Comparison of ENCODE assay signal across 8 mouse cellular contexts in the genomic region with DNA sequence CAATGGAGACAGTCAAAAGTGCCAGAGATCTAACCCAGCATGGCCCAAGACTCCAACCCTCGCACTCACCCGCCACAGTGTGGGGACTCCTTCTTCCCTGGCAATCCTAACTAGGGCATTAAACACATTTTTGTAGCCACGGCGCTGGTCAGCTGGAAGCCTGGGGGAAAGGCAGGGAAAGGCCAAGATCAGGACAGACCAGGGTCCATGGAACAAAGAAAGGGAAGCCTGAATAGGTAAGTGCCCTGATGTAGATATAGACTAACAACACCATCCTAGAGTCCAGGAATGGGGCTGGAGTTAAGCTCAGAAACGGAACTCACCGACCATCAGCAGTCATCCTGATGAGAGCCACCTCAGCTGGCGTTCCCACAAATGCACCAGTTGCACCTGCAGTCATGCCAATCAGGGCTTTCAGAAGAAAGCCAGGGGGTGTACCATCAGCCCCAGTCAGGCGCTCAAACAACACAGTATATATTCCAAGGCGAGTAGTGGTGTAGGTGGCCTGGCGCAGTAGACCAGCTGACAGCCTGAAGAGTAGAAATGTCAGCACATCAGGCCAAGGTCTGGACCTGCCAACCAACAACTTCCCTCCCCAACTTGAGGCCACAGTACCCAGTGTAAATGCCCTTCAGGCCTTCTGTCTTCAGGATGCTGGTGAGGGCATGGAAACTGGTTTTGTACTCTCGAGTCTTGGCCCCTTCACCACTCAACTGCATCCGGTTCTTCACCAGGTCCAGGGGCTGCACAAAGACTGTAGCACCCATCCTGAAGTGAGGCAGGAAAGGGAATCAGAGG. TPM values are rescaled to one million over a fixed set of nuclear protein-coding genes. Genes with fewer than 3 reads are reported as not detected.
DNase-seq lines count a peak whose midpoint lies in the region; ATAC-seq and TF ChIP-seq lines count a peak whose summit lies in the region.

No protein-coding gene starts in this region.

- H3K36me3 ChIP-seq in lung, embryonic 16.5 days (ENCODE audit: control insufficient read depth, insufficient read depth, low read length), result peaks cover 28% of the 10 kb centered on the region
- peaks cover 16% of the 10 kb centered on the region for H3K36me3 ChIP-seq in forebrain, embryonic 11.5 days (ENCODE audit: control insufficient read depth, insufficient read depth, low read length)
- H3K36me3 ChIP-seq in intestine, postnatal 0 days (ENCODE audit: control insufficient read depth, insufficient read depth), result peaks cover 23% of the 10 kb centered on the region
- H3K36me3 ChIP-seq in neural tube, embryonic 15.5 days, result peaks cover 44% of the 10 kb centered on the region

- peak overlapping the region; percentile 91 for H3K4me3 ChIP-seq in lung, embryonic 16.5 days (ENCODE audit: low read length)
- H3K4me3 ChIP-seq in forebrain, embryonic 11.5 days (ENCODE audit: low read depth, low read length), result peak overlapping the region; percentile 60
- peak overlapping the region; percentile 77 for H3K4me3 ChIP-seq in intestine, postnatal 0 days (ENCODE audit: low read depth, low read length)
- peak overlapping the region; percentile 76 for H3K4me3 ChIP-seq in neural tube, embryonic 15.5 days (replicated peaks)

- DNase-seq in lung, postnatal 4 days, result no peak
- DNase-seq in forebrain, embryonic 11.5 days (ENCODE audit: low spot score), result no peak
- no peak for DNase-seq in left cerebral cortex, adult 18-20 months (ENCODE audit: low spot score in 2 of 2)
- DNase-seq in gastrocnemius, postnatal 4 days (ENCODE audit: low spot score in 2 of 2), result no peak
- no peak for DNase-seq in thymus, postnatal 36 days

- ATAC-seq in lung, embryonic 16.5 days (ENCODE audit: low read depth), result no peak
- ATAC-seq in forebrain, embryonic 11.5 days (replicated peaks; ENCODE audit: low FRiP score), result no peak
- no peak for ATAC-seq in intestine, postnatal 0 days
- no peak for ATAC-seq in neural tube, embryonic 15.5 days (ENCODE audit: low FRiP score)

- 0 out of 2 replicates have a peak overlapping the region, but pooled peaks have one; percentile 93 for H3K27ac ChIP-seq in lung, embryonic 16.5 days (ENCODE audit: low read length)
- H3K27ac ChIP-seq in forebrain, embryonic 11.5 days (ENCODE audit: low read depth, low read length), result peak overlapping the region; percentile 77; the same call in 1 of the 2 replicates
- peak overlapping the region; percentile 98; the same call in 1 of the 2 replicates for H3K27ac ChIP-seq in intestine, postnatal 0 days (ENCODE audit: low read depth, low read length)
- peak overlapping the region; percentile 97 for H3K27ac ChIP-seq in neural tube, embryonic 15.5 days (replicated peaks)

- H3K9me3 ChIP-seq in lung, embryonic 16.5 days (ENCODE audit: control insufficient read depth, low read length), result no peaks in the 10 kb centered on the region
- H3K9me3 ChIP-seq in forebrain, embryonic 11.5 days (ENCODE audit: control insufficient read depth, low read length), result no peaks in the 10 kb centered on the region
- H3K9me3 ChIP-seq in intestine, postnatal 0 days (ENCODE audit: control insufficient read depth), result no peaks in the 10 kb centered on the region
- H3K9me3 ChIP-seq in neural tube, embryonic 15.5 days (replicated peaks), result no peaks in the 10 kb centered on the region

- peaks cover 27% of the 10 kb centered on the region for H3K4me1 ChIP-seq in lung, embryonic 16.5 days (replicated peaks; ENCODE audit: control insufficient read depth, insufficient read depth, low read length)
- H3K4me1 ChIP-seq in forebrain, embryonic 11.5 days (replicated peaks; ENCODE audit: control insufficient read depth, insufficient read depth, low read length), result peaks cover 18% of the 10 kb centered on the region; the same call in 1 of the 2 replicates
- H3K4me1 ChIP-seq in intestine, postnatal 0 days (replicated peaks; ENCODE audit: control insufficient read depth, insufficient read depth, low read length), result peaks cover 5% of the 10 kb centered on the region; the same call in 1 of the 2 replicates
- H3K4me1 ChIP-seq in neural tube, embryonic 15.5 days, result peaks cover 49% of the 10 kb centered on the region

- peak overlapping the region; percentile 96 for H3K9ac ChIP-seq in lung, embryonic 16.5 days (ENCODE audit: low read length)
- peak overlapping the region; percentile 94 for H3K9ac ChIP-seq in forebrain, embryonic 11.5 days (ENCODE audit: low read length)
- peak overlapping the region; percentile 78 for H3K9ac ChIP-seq in intestine, postnatal 0 days (ENCODE audit: low read depth, low read length)
- peak overlapping the region; percentile 90 for H3K9ac ChIP-seq in neural tube, embryonic 15.5 days (replicated peaks)

- 82% methylated on average over 12 of the region's 12 CpGs for WGBS in lung, embryonic 16.5 days
- WGBS in forebrain, embryonic 11.5 days, result 92% methylated on average over 12 of the region's 12 CpGs
- 85% methylated on average over 12 of the region's 12 CpGs for WGBS in intestine, postnatal 0 days
- WGBS in neural tube, embryonic 15.5 days, result 91% methylated on average over 12 of the region's 12 CpGs

- H3K4me2 ChIP-seq in lung, embryonic 16.5 days (ENCODE audit: low read depth, low read length), result peak overlapping the region; percentile 76
- peak overlapping the region; percentile 87 for H3K4me2 ChIP-seq in forebrain, embryonic 11.5 days (ENCODE audit: low read depth, low read length, severe bottlenecking)
- peak overlapping the region; percentile 91 for H3K4me2 ChIP-seq in intestine, postnatal 0 days (replicated peaks; ENCODE audit: low read depth)
- H3K4me2 ChIP-seq in neural tube, embryonic 15.5 days, result peak overlapping the region; percentile 100

- TF ChIP-seq CTCF in intestine, postnatal 0 days (IDR thresholded peaks at IDR 0.05; ENCODE audit: low read depth), result no peak

- no peaks in the 10 kb centered on the region for H3K27me3 ChIP-seq in lung, embryonic 16.5 days (ENCODE audit: control insufficient read depth, insufficient read depth, low read depth, low read length)
- no peaks in the 10 kb centered on the region for H3K27me3 ChIP-seq in forebrain, embryonic 11.5 days (ENCODE audit: control insufficient read depth, insufficient read depth, low read length)
- H3K27me3 ChIP-seq in intestine, postnatal 0 days (replicated peaks; ENCODE audit: control insufficient read depth, insufficient read depth, low read length), result no peaks in the 10 kb centered on the region
- no peaks in the 10 kb centered on the region for H3K27me3 ChIP-seq in neural tube, embryonic 15.5 days (replicated peaks)

RNA-seq across cellular contexts. Expression of gene Rnf167, which starts 1.4 kb away (rescaled TPM):
- 129 and 134 TPM in 2 replicates for polyA plus RNA-seq in lung, embryonic 16.5 days (2015; fragmentation: Nextera tagmentation; extraction: Ambion mirVana)
- polyA plus RNA-seq in forebrain, embryonic 11.5 days (2014; fragmentation: Nextera tagmentation; extraction: Ambion mirVana), result 88.0 and 90.0 TPM in 2 replicates
- polyA plus RNA-seq in intestine, postnatal 0 days (2015; fragmentation: Nextera tagmentation; extraction: Ambion mirVana), result 107 TPM in 2 replicates
- 100 and 109 TPM in 2 replicates for polyA plus RNA-seq in neural tube, embryonic 15.5 days (2015; fragmentation: Nextera tagmentation; extraction: Ambion mirVana)
- 10 to 100 TPM; 86.4 to 90.1 TPM for total RNA-seq in left cerebral cortex, adult 18-20 months (2021)
- 10 to 100 TPM; 43.5 to 44.0 TPM for total RNA-seq in gastrocnemius, postnatal 4 days (2021)

RNA-seq across cellular contexts. Expression of gene Slc25a11, which starts 1.6 kb away (rescaled TPM):
- 156 and 171 TPM in 2 replicates for polyA plus RNA-seq in lung, embryonic 16.5 days (2015; fragmentation: Nextera tagmentation; extraction: Ambion mirVana)
- polyA plus RNA-seq in forebrain, embryonic 11.5 days (2014; fragmentation: Nextera tagmentation; extraction: Ambion mirVana), result 129 and 137 TPM in 2 replicates
- 192 and 210 TPM in 2 replicates for polyA plus RNA-seq in intestine, postnatal 0 days (2015; fragmentation: Nextera tagmentation; extraction: Ambion mirVana)
- 169 and 174 TPM in 2 replicates for polyA plus RNA-seq in neural tube, embryonic 15.5 days (2015; fragmentation: Nextera tagmentation; extraction: Ambion mirVana)
- 100 to 1,000 TPM; 120 to 124 TPM for total RNA-seq in left cerebral cortex, adult 18-20 months (2021)
- total RNA-seq in gastrocnemius, postnatal 4 days (2021), result 100 to 1,000 TPM; 222 TPM

RNA-seq across cellular contexts. Expression of gene Gp1ba, which starts 6.7 kb away (rescaled TPM):
- polyA plus RNA-seq in lung, embryonic 16.5 days (2015; fragmentation: Nextera tagmentation; extraction: Ambion mirVana), result 0.35 and 0.50 TPM in 2 replicates
- polyA plus RNA-seq in forebrain, embryonic 11.5 days (2014; fragmentation: Nextera tagmentation; extraction: Ambion mirVana), result 1.1 and 1.3 TPM in 2 replicates
- polyA plus RNA-seq in intestine, postnatal 0 days (2015; fragmentation: Nextera tagmentation; extraction: Ambion mirVana), result 0.07 and 0.10 TPM in 2 replicates
- polyA plus RNA-seq in neural tube, embryonic 15.5 days (2015; fragmentation: Nextera tagmentation; extraction: Ambion mirVana), result 0.15 TPM in 2 replicates
- total RNA-seq in left cerebral cortex, adult 18-20 months (2021), result not detected
- under 1 TPM; 0.32 to 0.39 TPM for total RNA-seq in gastrocnemius, postnatal 4 days (2021)

RNA-seq across cellular contexts. Expression of gene Pfn1, which starts 8.8 kb away (rescaled TPM):
- 1,825 and 2,189 TPM in 2 replicates for polyA plus RNA-seq in lung, embryonic 16.5 days (2015; fragmentation: Nextera tagmentation; extraction: Ambion mirVana)
- 1,387 and 1,399 TPM in 2 replicates for polyA plus RNA-seq in forebrain, embryonic 11.5 days (2014; fragmentation: Nextera tagmentation; extraction: Ambion mirVana)
- 1,830 and 1,961 TPM in 2 replicates for polyA plus RNA-seq in intestine, postnatal 0 days (2015; fragmentation: Nextera tagmentation; extraction: Ambion mirVana)
- polyA plus RNA-seq in neural tube, embryonic 15.5 days (2015; fragmentation: Nextera tagmentation; extraction: Ambion mirVana), result 679 and 994 TPM in 2 replicates
- 100 to 1,000 TPM; 224 to 231 TPM for total RNA-seq in left cerebral cortex, adult 18-20 months (2021)
- total RNA-seq in gastrocnemius, postnatal 4 days (2021), result 100 to 1,000 TPM; 620 to 621 TPM

RNA-seq across cellular contexts. Expression of gene Eno3, which starts 11.3 kb away (rescaled TPM):
- 37.9 and 56.8 TPM in 2 replicates for polyA plus RNA-seq in lung, embryonic 16.5 days (2015; fragmentation: Nextera tagmentation; extraction: Ambion mirVana)
- 16.6 and 17.4 TPM in 2 replicates for polyA plus RNA-seq in forebrain, embryonic 11.5 days (2014; fragmentation: Nextera tagmentation; extraction: Ambion mirVana)
- 4.9 and 5.9 TPM in 2 replicates for polyA plus RNA-seq in intestine, postnatal 0 days (2015; fragmentation: Nextera tagmentation; extraction: Ambion mirVana)
- polyA plus RNA-seq in neural tube, embryonic 15.5 days (2015; fragmentation: Nextera tagmentation; extraction: Ambion mirVana), result 12.6 and 17.5 TPM in 2 replicates
- total RNA-seq in left cerebral cortex, adult 18-20 months (2021), result 1 to 10 TPM; 7.3 to 8.8 TPM
- 1,000 to 10,000 TPM; 4,042 to 4,361 TPM for total RNA-seq in gastrocnemius, postnatal 4 days (2021)
